ENCODE assay signal across 8 mouse cellular contexts in the genomic region with DNA sequence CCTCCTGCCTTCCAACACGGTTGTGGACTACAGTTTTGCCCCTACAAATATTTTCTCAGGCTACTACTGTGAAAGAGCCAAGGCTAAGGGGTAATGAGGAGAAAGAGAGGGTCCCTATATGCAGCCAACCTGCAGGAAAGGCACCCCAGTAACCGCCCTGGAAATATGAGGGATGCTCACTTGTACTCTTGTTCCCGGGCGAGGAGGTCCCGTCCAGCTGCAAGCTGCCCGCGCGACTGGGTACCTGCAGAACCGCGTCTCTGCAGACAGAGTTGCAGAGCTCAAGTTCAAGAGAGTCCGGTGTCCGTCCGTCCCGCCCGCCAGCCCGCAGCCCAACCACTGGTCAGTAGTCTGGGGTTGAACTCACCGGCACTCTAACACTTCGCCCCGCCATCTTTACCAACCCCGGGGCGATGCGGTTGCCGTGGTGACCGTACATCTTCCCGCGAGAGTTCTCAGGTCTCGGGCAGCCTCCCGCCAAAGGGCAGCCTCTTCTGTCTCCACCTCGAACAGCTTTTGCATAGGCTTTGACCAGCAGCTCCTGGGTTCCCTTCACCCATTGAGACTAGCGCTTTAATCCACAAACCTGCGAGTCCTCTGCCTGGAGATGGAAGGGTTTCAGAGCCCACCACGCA. TPM values are rescaled to one million over a fixed set of nuclear protein-coding genes. Genes with fewer than 3 reads are reported as not detected.
DNase-seq lines count a peak whose midpoint lies in the region; ATAC-seq lines count a peak whose summit lies in the region.

No protein-coding gene starts in this region.

- under 1% methylated on average over 32 of the region's 32 CpGs for WGBS in hindbrain, embryonic 14.5 days

- peaks cover 14% of the 10 kb centered on the region for H3K4me1 ChIP-seq in hindbrain, embryonic 14.5 days (replicated peaks; ENCODE audit: control insufficient read depth, insufficient read depth, low read length)

- H3K4me2 ChIP-seq in hindbrain, embryonic 14.5 days (replicated peaks): peak overlapping the region; percentile 71

- DNase-seq in NIH3T3 (ENCODE audit: low read depth): peak; percentile 94
- peak; percentile 95 to 96 for DNase-seq in cerebellum, postnatal 10 days
- peak; percentile 78 to 83 for DNase-seq in frontal cortex, postnatal 14 days (ENCODE audit: low spot score in 2 of 2)
- peak; percentile 92 for DNase-seq in hindbrain, embryonic 14.5 days (ENCODE audit: low spot score)
- DNase-seq in layer of hippocampus, postnatal 36 days: peak; percentile 69 to 76
- DNase-seq in lung, postnatal 36 days: peak; percentile 94
- peak; percentile 94 for DNase-seq in retina, postnatal 1 day
- DNase-seq in urinary bladder, adult 18-20 months (ENCODE audit: low spot score in 2 of 2): peak; percentile 83 to 87

- peak; percentile 94 for ATAC-seq in hindbrain, embryonic 14.5 days (ENCODE audit: low FRiP score)

- 0 out of 2 replicates have a peak, but pooled peaks cover 5% of the 10 kb centered on the region for H3K36me3 ChIP-seq in hindbrain, embryonic 14.5 days (replicated peaks; ENCODE audit: control insufficient read depth, insufficient read depth)

- no peaks in the 10 kb centered on the region for H3K27me3 ChIP-seq in hindbrain, embryonic 14.5 days (ENCODE audit: control insufficient read depth, insufficient read depth, low read length)

- no peaks in the 10 kb centered on the region for H3K9me3 ChIP-seq in hindbrain, embryonic 14.5 days (ENCODE audit: control insufficient read depth, low read length)

- H3K9ac ChIP-seq in hindbrain, embryonic 14.5 days: peak overlapping the region; percentile 79

- peak overlapping the region; percentile 63 for H3K4me3 ChIP-seq in hindbrain, embryonic 14.5 days (replicated peaks; ENCODE audit: low read length)

- peak overlapping the region; percentile 89 for H3K27ac ChIP-seq in hindbrain, embryonic 14.5 days

RNA-seq across cellular contexts. Expression of a gene that starts 0.3 kb away (rescaled TPM):
- 25.4 and 35.9 TPM in 2 replicates for polyA plus RNA-seq in hindbrain, embryonic 14.5 days (2014; fragmentation: Nextera tagmentation; extraction: Ambion mirVana)
- 1 to 10 TPM; 5.8 to 6.8 TPM for total RNA-seq in layer of hippocampus, postnatal 36 days (2021)

RNA-seq across cellular contexts. Expression of a gene that starts 40.4 kb away (rescaled TPM):
- 24.1 and 24.5 TPM in 2 replicates for polyA plus RNA-seq in hindbrain, embryonic 14.5 days (2014; fragmentation: Nextera tagmentation; extraction: Ambion mirVana)
- total RNA-seq in layer of hippocampus, postnatal 36 days (2021): 10 to 100 TPM; 23.1 to 25.4 TPM

RNA-seq across cellular contexts. Expression of a gene that starts 53.9 kb away (rescaled TPM):
- 5.9 and 10.5 TPM in 2 replicates for polyA plus RNA-seq in hindbrain, embryonic 14.5 days (2014; fragmentation: Nextera tagmentation; extraction: Ambion mirVana)
- total RNA-seq in layer of hippocampus, postnatal 36 days (2021): 1 to 10 TPM; 1.3 to 1.9 TPM

Comparison
In these comparisons a context has a peak if more than half of its experiments do, and no peak if none do; other contexts are left out.
1. Peak in every context shown above with its lines: DNase-seq, ATAC-seq, H3K4me3 ChIP-seq and H3K27ac ChIP-seq.